Mouse (Mus musculus) heart, embryonic 10.5 days (tissue): Measurements from ENCODE around the gene Ttc23. TPM values are rescaled to one million over a fixed set of nuclear protein-coding genes. Genes with fewer than 3 reads are reported as not detected.

ENCODE experiments used
- DNase-seq: peaks from one replicate; pipeline ENCODE4 v3.0.0-alpha.2; 2017; ENCODE audit warnings: low spot score
- H3K27ac ChIP-seq: fragments of 300-500 bp; sonication (generic); 2 replicates; pipeline ENCODE4 v1.5.1; 2016; ENCODE audit warnings: mild to moderate bottlenecking
- H3K27me3 ChIP-seq: fragments of 300-500 bp; sonication (generic); 2 replicates; pipeline ENCODE4 v1.6.1; 2016; ENCODE audit warnings: mild to moderate bottlenecking; ENCODE audit not compliant: poor library complexity, insufficient read depth, severe bottlenecking
- H3K36me3 ChIP-seq: fragments of 300-500 bp; sonication (generic); 2 replicates; pipeline ENCODE4 v1.6.1; 2016; ENCODE audit warnings: mild to moderate bottlenecking, moderate library complexity
- H3K4me1 ChIP-seq: fragments of 300-500 bp; sonication (generic); 2 replicates; pipeline ENCODE4 v1.6.1; 2016; ENCODE audit warnings: mild to moderate bottlenecking
- H3K4me3 ChIP-seq: fragments of 300-500 bp; sonication (generic); 2 replicates; pipeline ENCODE4 v1.5.1; 2016; ENCODE audit warnings: mild to moderate bottlenecking, moderate library complexity
- H3K9me3 ChIP-seq: fragments of 300-500 bp; sonication (generic); 2 replicates; pipeline ENCODE4 v1.6.1; 2016; ENCODE audit warnings: mild to moderate bottlenecking, moderate library complexity
- WGBS: fragments of 180-500 bp; shearing (Covaris S2); methylation state at CpG from one replicate; pipeline ENCODE4 v1.1.7; 2016; 5-methylcytosine and 5-hydroxymethylcytosine counted together
- polyA plus RNA-seq: library from polyadenylated mRNA; unstranded; fragments of >200 nt; fragmentation: Nextera tagmentation; extraction: Ambion mirVana; gene quantifications from 2 replicates; pipeline ENCODE4 v1.2.1, GENCODE M21; 2016

The Ttc23 gene
- polyA plus RNA-seq, 1 experiment from 2014 or later = 27.1 TPM

- Histone ChIP-seq H3K4me1 (peaks cover 35% of the 10 kb centered on the region), H3K27ac (no peak overlapping the region), H3K4me3 (no peak overlapping the region), H3K9me3 (no peaks in the 10 kb centered on the region), H3K36me3 (no peaks in the 10 kb centered on the region; the same call in 1 of the 2 replicates), H3K27me3 (no peaks in the 10 kb centered on the region)
- no peak for DNase-seq
- 83% methylated on average over 5 of the region's 5 CpGs for WGBS
These were observed 5.0 kb downstream of the Ttc23 start for GRCm38 (mm10) chr7:67652211-67652610.

GRCm38 (mm10) chr7:67654668-67655067 lies 7.5 kb downstream of the Ttc23 start:
- no peak overlapping the region for H3K27ac ChIP-seq

GRCm38 (mm10) chr7:67655186-67655585 lies 8.0 kb downstream of the Ttc23 start:
- peaks cover 15% of the 10 kb centered on the region for H3K4me1 ChIP-seq
- 31% methylated on average over 1 of the region's 1 CpGs for WGBS
- no peaks in the 10 kb centered on the region for H3K9me3 ChIP-seq
- 0 out of 2 replicates have a peak overlapping the region, but pooled peaks have one; percentile 6 for H3K4me3 ChIP-seq
- H3K27ac ChIP-seq = peak overlapping the region; percentile 64
- H3K27me3 ChIP-seq = no peaks in the 10 kb centered on the region
- DNase-seq = no peak
- H3K36me3 ChIP-seq = peaks cover 3% of the 10 kb centered on the region; the same call in 1 of the 2 replicates

More at GRCm38 (mm10) chr7:67654668-67655067, 7.5 kb downstream of the Ttc23 start:
- DNase-seq = no peak
- Histone ChIP-seq H3K27me3 (no peaks in the 10 kb centered on the region), H3K36me3 (peaks cover 3% of the 10 kb centered on the region; the same call in 1 of the 2 replicates), H3K4me1 (peaks cover 20% of the 10 kb centered on the region), H3K4me3 (no peak overlapping the region), H3K9me3 (no peaks in the 10 kb centered on the region)
- WGBS = 87% methylated on average over 7 of the region's 7 CpGs

- Histone ChIP-seq H3K27me3 (no peaks in the 10 kb centered on the region), H3K4me1 (peaks cover 15% of the 10 kb centered on the region), H3K27ac (no peak overlapping the region), H3K36me3 (peaks cover 10% of the 10 kb centered on the region), H3K9me3 (no peaks in the 10 kb centered on the region), H3K4me3 (no peak overlapping the region)
- WGBS = 78% methylated on average over 4 of the region's 4 CpGs
- no peak for DNase-seq
These were observed 10.9 kb downstream of the Ttc23 start for GRCm38 (mm10) chr7:67658110-67658509.

DNA sequence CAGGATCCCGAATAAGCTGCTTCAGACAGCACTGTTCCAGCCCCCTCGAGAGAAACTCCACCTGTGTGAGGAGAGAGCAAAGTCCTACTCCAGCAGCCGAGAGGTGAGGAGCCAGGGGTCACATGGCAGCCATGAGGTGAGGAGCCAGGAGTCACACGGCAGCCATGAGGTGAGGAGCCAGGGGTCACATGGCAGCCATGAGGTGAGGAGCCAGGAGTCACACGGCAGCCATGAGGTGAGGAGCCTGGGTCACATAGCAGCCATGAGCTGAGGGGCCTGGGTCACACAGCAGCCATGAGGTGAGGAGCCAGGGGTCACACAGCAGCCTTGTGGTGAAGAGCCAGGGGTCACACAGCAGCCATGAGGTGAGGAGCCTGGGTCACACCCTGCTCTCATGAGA lies 15.2 kb downstream of the Ttc23 start:
- WGBS = 76% methylated on average over 5 of the region's 5 CpGs
- no peak overlapping the region for H3K27ac ChIP-seq
- H3K27me3 ChIP-seq = no peaks in the 10 kb centered on the region
- H3K36me3 ChIP-seq = peaks cover 40% of the 10 kb centered on the region
- no peak overlapping the region for H3K4me3 ChIP-seq
- H3K4me1 ChIP-seq = peaks cover 12% of the 10 kb centered on the region; the same call in 1 of the 2 replicates
- peak; percentile 70 for DNase-seq
- no peaks in the 10 kb centered on the region for H3K9me3 ChIP-seq

DNA sequence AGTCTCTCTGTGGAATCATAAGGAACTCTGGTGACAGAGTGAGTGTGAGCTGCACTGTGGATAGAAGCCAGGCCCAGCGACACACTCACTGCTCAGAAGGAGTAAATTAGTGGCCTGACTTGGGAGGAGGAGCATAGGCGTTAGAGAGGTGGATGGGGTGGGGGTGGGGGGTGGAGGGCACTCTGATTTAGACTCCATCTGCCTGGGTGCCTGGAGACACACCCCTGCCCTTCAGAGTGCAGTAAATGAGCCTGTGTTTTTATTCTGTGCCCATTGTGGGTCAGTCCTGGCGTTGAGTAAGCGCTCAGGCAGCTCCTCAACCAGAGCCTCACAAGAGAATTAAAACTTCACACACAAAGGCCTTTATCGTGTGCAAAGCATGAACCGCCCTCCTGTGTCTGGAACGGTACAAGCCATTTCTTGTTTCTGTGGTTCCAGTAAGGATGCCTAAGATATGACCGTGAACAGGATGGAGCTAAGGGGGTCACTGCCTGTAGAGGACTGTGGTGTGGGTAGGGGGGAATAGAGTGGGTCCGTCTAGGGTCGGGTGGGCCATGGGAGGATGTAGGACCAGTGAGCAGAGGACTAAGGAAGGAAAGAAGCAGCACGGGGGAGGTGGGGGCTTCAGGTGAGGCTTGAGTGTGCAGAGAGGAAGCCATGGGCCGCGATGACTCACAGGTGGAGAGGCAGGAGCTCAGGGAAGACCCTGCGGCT lies 16.9 kb downstream of the Ttc23 start:
- Histone ChIP-seq H3K9me3 (no peaks in the 10 kb centered on the region), H3K27me3 (no peaks in the 10 kb centered on the region), H3K4me3 (no peak overlapping the region), H3K4me1 (peaks cover 12% of the 10 kb centered on the region; the same call in 1 of the 2 replicates), H3K27ac (no peak overlapping the region), H3K36me3 (peaks cover 51% of the 10 kb centered on the region)
- DNase-seq = peak; percentile 71
- 83% methylated on average over 14 of the region's 14 CpGs for WGBS

- peaks cover 14% of the 10 kb centered on the region for H3K4me1 ChIP-seq
- WGBS = 94% methylated on average over 1 of the region's 1 CpGs
- H3K36me3 ChIP-seq = peaks cover 50% of the 10 kb centered on the region
These were observed 23.8 kb downstream of the Ttc23 start for GRCm38 (mm10) chr7:67670965-67671364.

GRCm38 (mm10) chr7:67672650-67673049 lies 25.4 kb downstream of the Ttc23 start:
- 9% methylated on average over 10 of the region's 10 CpGs for WGBS

More at GRCm38 (mm10) chr7:67670965-67671364, 23.8 kb downstream of the Ttc23 start:
- no peaks in the 10 kb centered on the region for H3K9me3 ChIP-seq
- H3K27ac ChIP-seq = no peak overlapping the region
- H3K4me3 ChIP-seq = no peak overlapping the region
- DNase-seq = no peak
- no peaks in the 10 kb centered on the region for H3K27me3 ChIP-seq

GRCm38 (mm10) chr7:67673656-67674055 lies 26.4 kb downstream of the Ttc23 start:
- Histone ChIP-seq H3K4me3 (no peak overlapping the region), H3K4me1 (peaks cover 20% of the 10 kb centered on the region), H3K9me3 (no peaks in the 10 kb centered on the region), H3K27ac (peak overlapping the region; percentile 57), H3K36me3 (peaks cover 30% of the 10 kb centered on the region), H3K27me3 (no peaks in the 10 kb centered on the region)
- WGBS = 80% methylated on average over 5 of the region's 5 CpGs
- DNase-seq = no peak

More at GRCm38 (mm10) chr7:67672650-67673049, 25.4 kb downstream of the Ttc23 start:
- 0 out of 2 replicates have a peak overlapping the region, but pooled peaks have one; percentile 57 for H3K27ac ChIP-seq
- no peaks in the 10 kb centered on the region for H3K9me3 ChIP-seq
- H3K27me3 ChIP-seq = no peaks in the 10 kb centered on the region
- peaks cover 34% of the 10 kb centered on the region for H3K36me3 ChIP-seq
- peaks cover 20% of the 10 kb centered on the region for H3K4me1 ChIP-seq
- H3K4me3 ChIP-seq = no peak overlapping the region
- DNase-seq = peak; percentile 91

- no peak overlapping the region for H3K27ac ChIP-seq
- H3K4me3 ChIP-seq = no peak overlapping the region
- peaks cover 29% of the 10 kb centered on the region for H3K36me3 ChIP-seq
- H3K4me1 ChIP-seq = peaks cover 24% of the 10 kb centered on the region
- H3K27me3 ChIP-seq = no peaks in the 10 kb centered on the region
- H3K9me3 ChIP-seq = no peaks in the 10 kb centered on the region
- DNase-seq = no peak
- WGBS = 89% methylated on average over 16 of the region's 16 CpGs
These were observed 31.8 kb downstream of the Ttc23 start for GRCm38 (mm10) chr7:67678878-67679499.

- H3K27ac ChIP-seq = no peak overlapping the region
- DNase-seq = no peak
- no peak overlapping the region for H3K4me3 ChIP-seq
- H3K36me3 ChIP-seq = peaks cover 44% of the 10 kb centered on the region
- peaks cover 11% of the 10 kb centered on the region for H3K4me1 ChIP-seq
- no peaks in the 10 kb centered on the region for H3K27me3 ChIP-seq
- no peaks in the 10 kb centered on the region for H3K9me3 ChIP-seq
- WGBS = 70% methylated on average over 9 of the region's 9 CpGs
These were observed 33.9 kb downstream of the Ttc23 start for GRCm38 (mm10) chr7:67681078-67681477.

GRCm38 (mm10) chr7:67683006-67683405 lies 35.8 kb downstream of the Ttc23 start:
- Histone ChIP-seq H3K27me3 (no peaks in the 10 kb centered on the region), H3K36me3 (peaks cover 40% of the 10 kb centered on the region), H3K4me3 (no peak overlapping the region), H3K9me3 (no peaks in the 10 kb centered on the region), H3K27ac (no peak overlapping the region), H3K4me1 (0 out of 2 replicates have a peak, but pooled peaks cover 6% of the 10 kb centered on the region)
- 82% methylated on average over 16 of the region's 16 CpGs for WGBS
- DNase-seq = no peak

DNA sequence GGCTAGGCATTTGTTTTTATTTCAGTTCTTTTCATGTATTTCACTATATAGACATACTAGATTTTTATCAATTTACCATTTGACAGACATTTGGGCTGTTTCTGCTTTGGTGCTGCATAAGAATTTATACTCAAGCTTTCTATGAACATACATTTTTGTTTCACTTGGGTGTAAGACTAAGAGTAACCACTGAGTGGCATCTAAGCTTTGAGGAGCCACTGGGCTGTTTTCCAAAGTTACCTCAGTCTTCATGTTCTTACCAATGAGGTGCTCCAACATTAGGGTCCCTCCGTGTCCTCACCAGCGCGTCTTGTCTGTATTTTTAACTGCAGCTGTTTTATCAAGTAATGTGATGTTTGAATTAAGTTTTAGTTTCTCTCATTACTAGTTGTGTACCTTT lies 39.3 kb downstream of the Ttc23 start:
- 97% methylated on average over 3 of the region's 3 CpGs for WGBS
- no peak for DNase-seq
- Histone ChIP-seq H3K27me3 (no peaks in the 10 kb centered on the region), H3K27ac (no peak overlapping the region), H3K36me3 (peaks cover 19% of the 10 kb centered on the region), H3K9me3 (no peaks in the 10 kb centered on the region), H3K4me3 (no peak overlapping the region), H3K4me1 (peaks cover 26% of the 10 kb centered on the region)
